Mouse (Mus musculus) limb, embryonic 14.5 days (tissue): ENCODE measurements around the gene Antxr1. TPM values are rescaled to one million over a fixed set of nuclear protein-coding genes. Genes with fewer than 3 reads are reported as not detected.

ENCODE experiments used
- ATAC-seq: fragments of 200-750 bp; cut with Nextera tagmentation; 2 replicates; pipeline ENCODE4 v1.8.0; 2017; ENCODE audit warnings: low read depth, moderate number of reproducible peaks, moderate TSS enrichment; ENCODE audit not compliant: low FRiP score
- DNase-seq: peaks from one replicate; pipeline ENCODE4 v3.0.0-alpha.2; 2015; ENCODE audit warnings: low spot score
- H3K27ac ChIP-seq: fragments of 300-500 bp; sonication (generic); replicated peaks from 2 replicates; pipeline ENCODE4 v1.5.1; 2014; ENCODE audit warnings: low read depth, mild to moderate bottlenecking, low read length, moderate library complexity, mixed read lengths
- H3K27me3 ChIP-seq: fragments of 300-500 bp; sonication (generic); 2 replicates; pipeline ENCODE4 v1.6.1; 2014; ENCODE audit warnings: low read length, mixed read lengths; ENCODE audit not compliant: control insufficient read depth, insufficient read depth
- H3K36me3 ChIP-seq: fragments of 300-500 bp; sonication (generic); 2 replicates; pipeline ENCODE4 v1.6.1; 2014; ENCODE audit warnings: mild to moderate bottlenecking, low read length, moderate library complexity, mixed read lengths; ENCODE audit not compliant: control insufficient read depth, insufficient read depth
- H3K4me1 ChIP-seq: fragments of 300-500 bp; sonication (generic); 2 replicates; pipeline ENCODE4 v1.6.1; 2014; ENCODE audit warnings: antibody characterized with exemption, low read length, mixed read lengths; ENCODE audit not compliant: control insufficient read depth, insufficient read depth
- H3K4me2 ChIP-seq: fragments of 300-500 bp; sonication (generic); replicated peaks from 2 replicates; pipeline ENCODE4 v1.6.1; 2014; ENCODE audit warnings: low read depth, mild to moderate bottlenecking, low read length, moderate library complexity; ENCODE audit not compliant: severe bottlenecking
- H3K4me3 ChIP-seq: fragments of 300-500 bp; sonication (generic); replicated peaks from 2 replicates; pipeline ENCODE4 v1.5.1; 2014; ENCODE audit warnings: low read length
- H3K9ac ChIP-seq: fragments of 300-500 bp; sonication (generic); 2 replicates; pipeline ENCODE4 v1.6.1; 2014; ENCODE audit warnings: mild to moderate bottlenecking, low read depth, low read length, moderate library complexity; ENCODE audit not compliant: severe bottlenecking
- H3K9me3 ChIP-seq: fragments of 300-500 bp; sonication (generic); 2 replicates; pipeline ENCODE4 v1.6.1; 2016; ENCODE audit warnings: low read length; ENCODE audit not compliant: control insufficient read depth
- POLR2A ChIP-seq: fragments of 200-500 bp; IDR thresholded peaks from 2 replicates; pipeline ENCODE4 v1.8.0; 2012; ENCODE audit warnings: inconsistent platforms, mild to moderate bottlenecking, moderate library complexity, borderline replicate concordance; ENCODE audit not compliant: insufficient read depth, insufficient read length; ENCODE audit errors: extremely low read depth
- WGBS: fragments of 180-500 bp; shearing (Covaris S2); extraction: QIAGEN DNeasy Blood & Tissue Kit; methylation state at CpG from one replicate; pipeline ENCODE4 v1.1.7; 2014; 5-methylcytosine and 5-hydroxymethylcytosine counted together
- polyA plus RNA-seq, 2 experiments: library from polyadenylated mRNA; depleted of rRNA in 1 of 2; stranded (reverse) in 1 of 2; unstranded in 1 of 2; fragments of >200 nt; fragmentation: Nextera tagmentation in 1 of 2; extraction: Ambion mirVana in 1 of 2; gene quantifications; 2 replicates each; pipeline versions ENCODE4 v1.2.1 to v1.2.3; 2012 to 2014

The Antxr1 gene
- polyA plus RNA-seq, 2 experiments, result 33.8 to 75.7 TPM

GRCm38 (mm10) chr6:87123973-87124372 lies 211.6 kb downstream of the Antxr1 start:
- no peaks in the 10 kb centered on the region for H3K27me3 ChIP-seq
- WGBS, result 91% methylated on average over 4 of the region's 4 CpGs
- H3K9ac ChIP-seq, result no peak overlapping the region
- H3K4me2 ChIP-seq, result no peak overlapping the region
- TF ChIP-seq POLR2A, result no peak
- no peak overlapping the region for H3K27ac ChIP-seq
- ATAC-seq, result no peak
- no peaks in the 10 kb centered on the region for H3K9me3 ChIP-seq
- H3K36me3 ChIP-seq, result no peaks in the 10 kb centered on the region
- no peak for DNase-seq
- no peaks in the 10 kb centered on the region; the same call in 1 of the 2 replicates for H3K4me1 ChIP-seq
- H3K4me3 ChIP-seq, result no peak overlapping the region

- no peak overlapping the region for H3K9ac ChIP-seq
- no peak for ATAC-seq
- H3K27ac ChIP-seq, result no peak overlapping the region
- no peaks in the 10 kb centered on the region for H3K36me3 ChIP-seq
- no peak for DNase-seq
- TF ChIP-seq POLR2A, result no peak
- 87% methylated on average over 6 of the region's 6 CpGs for WGBS
- H3K4me3 ChIP-seq, result no peak overlapping the region
- no peaks in the 10 kb centered on the region for H3K27me3 ChIP-seq
- no peak overlapping the region for H3K4me2 ChIP-seq
- H3K9me3 ChIP-seq, result no peaks in the 10 kb centered on the region
- H3K4me1 ChIP-seq, result no peaks in the 10 kb centered on the region; the same call in 1 of the 2 replicates
These were observed 212.2 kb downstream of the Antxr1 start for GRCm38 (mm10) chr6:87123406-87123805.

- H3K9ac ChIP-seq, result no peak overlapping the region
- H3K27me3 ChIP-seq, result no peaks in the 10 kb centered on the region
- H3K36me3 ChIP-seq, result no peaks in the 10 kb centered on the region
- no peak overlapping the region for H3K4me3 ChIP-seq
- 0 out of 2 replicates have a peak, but pooled peaks cover 3% of the 10 kb centered on the region for H3K4me1 ChIP-seq
- H3K27ac ChIP-seq, result no peak overlapping the region
- no peak for TF ChIP-seq POLR2A
- WGBS, result 75% methylated on average over 7 of the region's 7 CpGs
- H3K4me2 ChIP-seq, result no peak overlapping the region
- ATAC-seq (no peak), DNase-seq (no peak)
- no peaks in the 10 kb centered on the region for H3K9me3 ChIP-seq
These were observed 213.7 kb downstream of the Antxr1 start for GRCm38 (mm10) chr6:87121961-87122360.

- ATAC-seq (no peak), DNase-seq (no peak)
- peaks cover 8% of the 10 kb centered on the region; the same call in 1 of the 2 replicates for H3K4me1 ChIP-seq
- H3K9me3 ChIP-seq, result no peaks in the 10 kb centered on the region
- H3K36me3 ChIP-seq, result no peaks in the 10 kb centered on the region
- WGBS, result 83% methylated on average over 6 of the region's 6 CpGs
- no peaks in the 10 kb centered on the region for H3K27me3 ChIP-seq
- H3K4me2 ChIP-seq, result no peak overlapping the region
- H3K27ac ChIP-seq, result no peak overlapping the region
- TF ChIP-seq POLR2A, result no peak
- no peak overlapping the region for H3K4me3 ChIP-seq
- no peak overlapping the region for H3K9ac ChIP-seq
These were observed 215.0 kb downstream of the Antxr1 start for GRCm38 (mm10) chr6:87120661-87121060.

- Histone ChIP-seq H3K4me2 (no peak overlapping the region), H3K4me1 (peaks cover 8% of the 10 kb centered on the region; the same call in 1 of the 2 replicates), H3K36me3 (no peaks in the 10 kb centered on the region), H3K9ac (no peak overlapping the region), H3K9me3 (no peaks in the 10 kb centered on the region), H3K27ac (no peak overlapping the region), H3K27me3 (no peaks in the 10 kb centered on the region), H3K4me3 (no peak overlapping the region)
- ATAC-seq, result no peak
- no peak for DNase-seq
- no peak for TF ChIP-seq POLR2A
- WGBS, result 63% methylated on average over 4 of the region's 4 CpGs
These were observed 215.6 kb downstream of the Antxr1 start for GRCm38 (mm10) chr6:87119975-87120374.
